Mouse (Mus musculus) heart, embryonic 14.5 days (tissue): ENCODE data around the gene Nrl. TPM values are rescaled to one million over a fixed set of nuclear protein-coding genes. Genes with fewer than 3 reads are reported as not detected.
A peak's percentile ranks its signal among the peaks of the same experiment; 100 is the strongest.

ENCODE experiments used
- ATAC-seq: fragments of 200-750 bp; cut with Nextera tagmentation; 2 replicates; pipeline ENCODE4 v1.8.0; 2017; ENCODE audit warnings: low read depth, moderate TSS enrichment; ENCODE audit not compliant: insufficient number of reproducible peaks, insufficient read depth, low FRiP score
- H3K27ac ChIP-seq, 2 experiments: fragments of 200-500 bp in 1 of 2; fragments of 300-500 bp in 1 of 2; sonication (generic) in 1 of 2; replicated peaks in 1 of 2; 2 replicates each; pipeline ENCODE4 v1.5.1; 2012 to 2014; ENCODE audit warnings: low read depth in 2 of 2, low read length in 2 of 2, control low read depth in 1 of 2, mild to moderate bottlenecking in 1 of 2, mixed read lengths in 1 of 2; ENCODE audit not compliant: control insufficient read depth in 1 of 2, insufficient read depth in 1 of 2
- H3K27me3 ChIP-seq: fragments of 300-500 bp; sonication (generic); 2 replicates; pipeline ENCODE4 v1.6.1; 2014; ENCODE audit warnings: mild to moderate bottlenecking, low read length, control low read depth; ENCODE audit not compliant: control insufficient read depth, insufficient read depth
- H3K36me3 ChIP-seq: fragments of 300-500 bp; sonication (generic); 2 replicates; pipeline ENCODE4 v1.6.1; 2014; ENCODE audit warnings: mild to moderate bottlenecking, control low read depth, low read length, mixed read lengths; ENCODE audit not compliant: control insufficient read depth, insufficient read depth
- H3K4me1 ChIP-seq, 2 experiments: fragments of 200-500 bp in 1 of 2; fragments of 300-500 bp in 1 of 2; sonication (generic) in 1 of 2; 2 replicates each; pipeline ENCODE4 v1.6.1; 2012 to 2014; ENCODE audit warnings: low read length in 2 of 2, control low read depth in 1 of 2, mixed read lengths in 1 of 2; ENCODE audit not compliant: control insufficient read depth in 2 of 2, insufficient read depth in 2 of 2
- H3K4me2 ChIP-seq: fragments of 300-500 bp; sonication (generic); 2 replicates; pipeline ENCODE4 v1.6.1; 2014; ENCODE audit warnings: mild to moderate bottlenecking, low read length
- H3K4me3 ChIP-seq, 2 experiments: fragments of 200-500 bp in 1 of 2; fragments of 300-500 bp in 1 of 2; sonication (generic) in 1 of 2; 2 replicates each; pipeline ENCODE4 v1.5.1; 2012 to 2014; ENCODE audit warnings: low read length in 2 of 2, mild to moderate bottlenecking in 2 of 2, control low read depth in 1 of 2, low read depth in 1 of 2, moderate library complexity in 1 of 2; ENCODE audit not compliant: control insufficient read depth in 1 of 2, insufficient read depth in 1 of 2
- H3K9ac ChIP-seq: fragments of 300-500 bp; sonication (generic); 2 replicates; pipeline ENCODE4 v1.6.1; 2014; ENCODE audit warnings: mild to moderate bottlenecking, low read length
- H3K9me3 ChIP-seq: fragments of 300-500 bp; sonication (generic); 2 replicates; pipeline ENCODE4 v1.6.1; 2016; ENCODE audit warnings: low read length, control low read depth; ENCODE audit not compliant: control insufficient read depth
- WGBS: fragments of 180-500 bp; shearing (Covaris S2); extraction: QIAGEN DNeasy Blood & Tissue Kit; methylation state at CpG from one replicate; pipeline ENCODE4 v1.1.7; 2014; 5-methylcytosine and 5-hydroxymethylcytosine counted together
- polyA plus RNA-seq: library from polyadenylated mRNA; unstranded; fragments of >200 nt; fragmentation: Nextera tagmentation; extraction: Ambion mirVana; gene quantifications from 2 replicates; pipeline ENCODE4 v1.2.1, GENCODE M21; 2014

Gene Nrl
- polyA plus RNA-seq, 1 experiment from 2014 or later, result not detected

DNA sequence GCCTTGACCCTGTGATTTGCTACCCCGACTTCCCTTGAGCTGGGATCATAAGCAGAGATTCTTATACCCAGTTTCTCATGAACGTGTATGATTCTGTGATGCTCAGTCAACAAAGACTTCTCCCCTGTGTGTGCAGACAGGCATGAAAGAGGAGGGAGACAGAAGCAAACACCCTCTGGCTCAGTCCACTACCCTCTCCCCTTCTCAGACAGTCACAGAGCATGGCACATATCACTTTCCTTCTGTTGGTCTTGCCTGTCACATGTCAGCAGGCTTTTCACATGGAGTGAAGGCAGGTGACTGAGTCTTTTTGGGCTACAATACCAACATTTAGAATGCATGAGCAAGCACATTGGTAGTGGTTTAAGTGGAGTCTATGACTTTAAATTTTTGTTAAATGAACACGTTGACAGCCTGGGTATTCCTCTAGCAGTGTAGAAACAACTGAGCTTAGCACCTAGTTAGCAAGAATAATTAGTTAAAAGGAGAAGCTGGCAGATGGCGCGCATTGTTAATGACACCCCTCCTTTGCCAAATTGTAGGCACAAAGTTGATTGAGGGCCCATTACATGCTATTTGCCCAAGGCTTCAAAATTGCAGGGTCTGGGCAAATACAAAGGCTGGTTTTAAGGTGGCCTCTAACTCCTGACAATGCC is 40.2 kb downstream of the Nrl start:
- WGBS, result 68% methylated on average over 5 of the region's 5 CpGs

DNA sequence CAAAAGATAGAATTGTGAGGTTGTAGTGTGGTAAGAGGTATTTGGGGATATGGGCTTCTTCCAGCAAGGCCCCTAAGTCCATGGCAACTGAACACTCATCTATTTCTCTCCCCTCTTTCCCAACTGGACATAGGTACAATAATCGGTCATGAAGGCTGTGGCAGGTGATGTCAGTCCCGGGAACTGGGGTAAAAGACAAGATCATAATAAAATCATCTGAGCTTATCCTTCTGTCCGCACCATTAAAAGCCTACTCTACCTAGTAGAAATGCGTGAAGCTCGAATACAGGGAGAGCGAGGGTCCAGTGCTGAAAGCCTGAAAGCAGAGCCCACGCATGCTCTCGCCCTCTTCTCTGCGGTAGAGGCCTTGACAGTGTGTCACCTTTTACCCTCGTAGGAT is 45.2 kb downstream of the Nrl start:
- H3K9me3 ChIP-seq, result no peaks in the 10 kb centered on the region
- H3K4me3 ChIP-seq, result no peak overlapping the region
- 85% methylated on average over 10 of the region's 10 CpGs for WGBS
- H3K36me3 ChIP-seq, result peaks cover 24% of the 10 kb centered on the region
- no peaks in the 10 kb centered on the region for H3K4me1 ChIP-seq
- 0 out of 2 replicates have a peak overlapping the region, but pooled peaks have one; percentile 85 for H3K9ac ChIP-seq
- no peak overlapping the region for H3K27ac ChIP-seq
- H3K27me3 ChIP-seq, result no peaks in the 10 kb centered on the region
- H3K4me2 ChIP-seq, result peak overlapping the region; percentile 83; the same call in 1 of the 2 replicates
- ATAC-seq, result no peak

More for the DNA sequence above, 40.2 kb downstream of the Nrl start:
- Histone ChIP-seq H3K9ac (no peak overlapping the region), H3K4me2 (no peak overlapping the region), H3K9me3 (no peaks in the 10 kb centered on the region), H3K27me3 (no peaks in the 10 kb centered on the region), H3K4me3 (no peak overlapping the region), H3K4me1 (no peaks in the 10 kb centered on the region), H3K27ac (no peak overlapping the region), H3K36me3 (peaks cover 47% of the 10 kb centered on the region)
- ATAC-seq, result no peak

DNA sequence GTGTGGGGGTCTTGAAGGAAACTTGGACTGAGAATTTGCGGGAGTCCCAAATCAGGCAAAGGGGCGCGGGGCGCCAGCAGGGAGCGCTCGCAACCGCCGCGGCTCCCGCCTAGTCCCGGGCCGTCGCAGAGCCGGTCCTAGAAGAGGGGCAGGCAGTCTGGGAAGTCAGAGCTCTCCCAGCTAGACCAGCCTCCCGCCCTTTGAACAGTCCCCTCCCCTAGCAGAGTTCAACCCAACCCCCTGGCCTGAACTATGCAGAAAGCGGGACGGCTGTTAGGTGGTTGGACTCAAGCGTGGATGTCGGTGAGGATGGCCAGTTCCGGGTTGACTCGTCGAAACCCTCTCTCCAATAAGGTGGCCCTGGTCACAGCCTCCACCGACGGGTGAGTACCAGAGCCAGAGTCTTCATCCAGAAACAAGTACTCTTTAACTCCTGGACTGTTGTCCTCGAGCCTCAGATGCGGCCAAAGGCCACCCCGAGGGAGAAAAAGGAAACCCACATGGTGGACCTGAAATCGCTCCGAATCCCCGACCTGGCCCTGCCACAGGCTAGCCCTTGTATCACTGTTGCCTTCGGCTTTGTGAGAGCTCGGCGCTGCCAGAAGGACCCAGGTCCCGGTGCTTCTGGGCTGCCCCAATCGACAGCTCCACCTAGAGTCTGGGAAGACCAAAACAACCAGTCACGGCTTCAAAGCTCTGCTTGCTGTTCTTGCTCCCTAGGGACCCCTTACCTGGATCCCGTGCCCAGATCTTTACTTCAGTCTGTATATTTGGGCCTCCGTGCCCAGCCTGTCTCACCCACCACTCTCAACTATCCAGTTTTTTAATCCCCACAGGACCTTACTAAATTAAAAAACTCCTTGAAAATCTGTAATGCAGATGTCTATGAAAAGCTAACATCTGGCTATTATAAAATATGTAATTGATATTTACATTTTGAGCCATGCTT is 45.9 kb downstream of the Nrl start, which contains the start of gene Dhrs4:
Gene Dhrs4, plus strand, starts transcription at position 108 of the 949 bp plus-strand sequence.
- Histone ChIP-seq H3K9ac (peak within 1 kb of the TSS; percentile 85), H3K4me2 (peak within 1 kb of the TSS; percentile 83), H3K4me3 (peak within 1 kb of the TSS; percentile 57 to 64), H3K27ac (peak within 1 kb of the TSS; percentile 37 to 82), H3K27me3 (no peaks in the 10 kb centered on the region), H3K4me1 (no peaks in the 10 kb centered on the region), H3K9me3 (no peaks in the 10 kb centered on the region), H3K36me3 (peaks cover 19% of the 10 kb centered on the region)
- peak; percentile 96 for ATAC-seq
- under 1% methylated on average over 38 of the region's 38 CpGs for WGBS

GRCm38 (mm10) chr14:55477829-55478228 is 47.0 kb downstream of the Nrl start:
- H3K4me3 ChIP-seq, result no peak overlapping the region
- H3K9ac ChIP-seq, result no peak overlapping the region
- no peaks in the 10 kb centered on the region for H3K27me3 ChIP-seq
- WGBS, result 61% methylated on average over 5 of the region's 5 CpGs
- ATAC-seq, result no peak
- H3K9me3 ChIP-seq, result no peaks in the 10 kb centered on the region
- no peaks in the 10 kb centered on the region for H3K4me1 ChIP-seq
- no peak overlapping the region for H3K27ac ChIP-seq
- H3K4me2 ChIP-seq, result no peak overlapping the region
- H3K36me3 ChIP-seq, result peaks cover 16% of the 10 kb centered on the region

GRCm38 (mm10) chr14:55477421-55477820 is 47.4 kb downstream of the Nrl start:
- Histone ChIP-seq H3K36me3 (peaks cover 16% of the 10 kb centered on the region), H3K9ac (no peak overlapping the region), H3K27ac (no peak overlapping the region), H3K4me1 (no peaks in the 10 kb centered on the region), H3K4me3 (no peak overlapping the region), H3K9me3 (no peaks in the 10 kb centered on the region), H3K4me2 (no peak overlapping the region), H3K27me3 (no peaks in the 10 kb centered on the region)
- ATAC-seq, result no peak
- WGBS, result 94% methylated on average over 1 of the region's 1 CpGs

DNA sequence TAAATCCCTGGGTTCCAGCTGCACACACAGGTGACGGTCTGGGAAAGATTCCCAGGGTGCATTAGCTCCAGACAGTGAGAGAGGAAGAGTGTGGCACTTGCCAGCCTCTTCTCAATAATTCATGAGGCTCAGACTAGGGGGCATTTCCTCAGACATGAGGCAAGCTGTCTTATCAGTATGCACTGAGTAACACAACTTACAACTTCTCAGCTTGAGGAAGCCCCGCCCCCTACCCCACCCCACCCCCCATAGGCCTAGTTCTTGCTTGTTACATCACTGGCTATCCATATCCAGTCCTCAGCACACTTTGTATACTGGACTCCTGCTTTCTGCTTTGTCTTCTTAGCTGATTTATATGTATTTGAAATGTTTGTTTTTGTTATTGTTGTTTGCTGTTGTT is 49.1 kb downstream of the Nrl start:
- Histone ChIP-seq H3K4me2 (no peak overlapping the region), H3K27me3 (no peaks in the 10 kb centered on the region), H3K36me3 (peaks cover under 1% of the 10 kb centered on the region), H3K9ac (no peak overlapping the region), H3K4me3 (no peak overlapping the region), H3K27ac (no peak overlapping the region), H3K4me1 (no peaks in the 10 kb centered on the region), H3K9me3 (no peaks in the 10 kb centered on the region)
- no peak for ATAC-seq
- 53% methylated on average over 2 of the region's 2 CpGs for WGBS

DNA sequence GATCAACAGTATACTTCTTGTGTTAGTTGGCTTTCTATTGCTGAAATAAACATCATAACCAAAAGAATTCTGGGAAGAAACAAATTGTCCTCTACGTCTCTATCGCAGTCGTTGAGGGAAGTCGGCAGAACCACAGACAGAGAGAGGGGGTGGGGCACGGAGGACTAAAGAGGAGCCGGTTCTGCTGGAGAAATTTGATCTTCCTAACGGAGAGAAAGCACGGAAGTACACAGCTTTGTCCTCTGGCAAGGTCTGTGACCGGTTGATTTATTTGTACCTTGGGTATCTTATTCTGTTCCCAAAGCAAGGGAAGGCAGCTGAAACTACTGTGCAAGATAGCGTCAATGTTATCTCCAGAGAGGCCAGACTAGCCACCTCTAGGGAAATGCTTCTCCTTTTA is 54.0 kb downstream of the Nrl start:
- Histone ChIP-seq H3K36me3 (no peaks in the 10 kb centered on the region), H3K9me3 (no peaks in the 10 kb centered on the region), H3K27me3 (0 out of 2 replicates have a peak, but pooled peaks cover 3% of the 10 kb centered on the region), H3K4me1 (no peaks in the 10 kb centered on the region), H3K4me3 (no peak overlapping the region), H3K9ac (no peak overlapping the region), H3K27ac (no peak overlapping the region), H3K4me2 (peak overlapping the region; percentile 31)
- ATAC-seq, result no peak
- WGBS, result 5% methylated on average over 10 of the region's 10 CpGs
